In genomic region chr4:55530236-55530635, GRCm38 (mm10) we compare ENCODE assay signal across 8 mouse cellular contexts. TPM values are rescaled to one million over a fixed set of nuclear protein-coding genes. Genes with fewer than 3 reads are reported as not detected.
DNase-seq lines count a peak whose midpoint lies in the region; ATAC-seq lines count a peak whose summit lies in the region.

No protein-coding gene starts in this region.

- no peak overlapping the region for H3K27ac ChIP-seq in forebrain, embryonic 11.5 days (ENCODE audit: low read depth, low read length)
- 0 out of 2 replicates have a peak overlapping the region, but pooled peaks have one; percentile 33 for H3K27ac ChIP-seq in heart, embryonic 15.5 days
- H3K27ac ChIP-seq in liver, embryonic 13.5 days, result no peak overlapping the region

- ATAC-seq in forebrain, embryonic 11.5 days (replicated peaks; ENCODE audit: low FRiP score), result peak; percentile 63
- ATAC-seq in heart, embryonic 15.5 days (replicated peaks; ENCODE audit: insufficient number of reproducible peaks, insufficient read depth, low FRiP score, low read depth), result peak; percentile 28; the same call in 1 of the 2 replicates
- ATAC-seq in liver, embryonic 13.5 days (ENCODE audit: low read depth), result 0 out of 2 replicates have a peak, but pooled peaks have one; percentile 9

- H3K4me2 ChIP-seq in forebrain, embryonic 11.5 days (ENCODE audit: low read depth, low read length, severe bottlenecking), result peak overlapping the region; percentile 94
- H3K4me2 ChIP-seq in heart, embryonic 15.5 days, result peak overlapping the region; percentile 97
- peak overlapping the region; percentile 79 for H3K4me2 ChIP-seq in liver, embryonic 13.5 days

- H3K36me3 ChIP-seq in forebrain, embryonic 11.5 days (ENCODE audit: control insufficient read depth, insufficient read depth, low read length), result no peaks in the 10 kb centered on the region
- H3K36me3 ChIP-seq in heart, embryonic 15.5 days, result no peaks in the 10 kb centered on the region
- no peaks in the 10 kb centered on the region for H3K36me3 ChIP-seq in liver, embryonic 13.5 days
- no peaks in the 10 kb centered on the region for H3K36me3 ChIP-seq in splenic B cell, adult 2 months (ENCODE audit: control insufficient read depth, insufficient read depth, low read length, poor library complexity, severe bottlenecking)

- peak; percentile 6 for DNase-seq in cerebellum, adult 11 months
- no peak for DNase-seq in cerebellum, adult 11-12 months
- peak; percentile 87 for DNase-seq in forebrain, embryonic 11.5 days (ENCODE audit: low spot score)
- DNase-seq in kidney, postnatal 10 days, result peak; percentile 89
- no peak for DNase-seq in liver, embryonic 13.5 days
- DNase-seq in natural killer cell, adult 2 months (ENCODE audit: low spot score in 2 of 2), result peak; percentile 77 to 81
- peak; percentile 83 for DNase-seq in splenic B cell, adult 2 months (ENCODE audit: low read depth, low spot score)

- peaks cover 28% of the 10 kb centered on the region for H3K27me3 ChIP-seq in forebrain, embryonic 11.5 days (ENCODE audit: control insufficient read depth, insufficient read depth, low read length)
- no peaks in the 10 kb centered on the region for H3K27me3 ChIP-seq in heart, embryonic 15.5 days
- H3K27me3 ChIP-seq in liver, embryonic 13.5 days, result peaks cover 69% of the 10 kb centered on the region
- H3K27me3 ChIP-seq in splenic B cell, adult 2 months (ENCODE audit: control insufficient read depth, insufficient read depth, low read length, poor library complexity, severe bottlenecking), result no peaks in the 10 kb centered on the region; the same call in 1 of the 2 replicates

- H3K9me3 ChIP-seq in forebrain, embryonic 11.5 days (ENCODE audit: control insufficient read depth, low read length), result no peaks in the 10 kb centered on the region
- no peaks in the 10 kb centered on the region for H3K9me3 ChIP-seq in heart, embryonic 15.5 days (replicated peaks)
- no peaks in the 10 kb centered on the region for H3K9me3 ChIP-seq in liver, embryonic 13.5 days (replicated peaks)

- H3K9ac ChIP-seq in forebrain, embryonic 11.5 days (ENCODE audit: low read length), result peak overlapping the region; percentile 35
- H3K9ac ChIP-seq in heart, embryonic 15.5 days, result peak overlapping the region; percentile 72
- H3K9ac ChIP-seq in liver, embryonic 13.5 days, result no peak overlapping the region

- peaks cover 11% of the 10 kb centered on the region for H3K4me1 ChIP-seq in forebrain, embryonic 11.5 days (replicated peaks; ENCODE audit: control insufficient read depth, insufficient read depth, low read length)
- H3K4me1 ChIP-seq in heart, embryonic 15.5 days (replicated peaks), result peaks cover 29% of the 10 kb centered on the region
- H3K4me1 ChIP-seq in liver, embryonic 13.5 days (replicated peaks), result peaks cover 22% of the 10 kb centered on the region

- H3K4me3 ChIP-seq in forebrain, embryonic 11.5 days (ENCODE audit: low read depth, low read length), result peak overlapping the region; percentile 57
- peak overlapping the region; percentile 55 for H3K4me3 ChIP-seq in heart, embryonic 15.5 days
- peak overlapping the region; percentile 60 for H3K4me3 ChIP-seq in liver, embryonic 13.5 days (replicated peaks)

- WGBS in forebrain, embryonic 11.5 days, result under 1% methylated on average over 27 of the region's 27 CpGs
- WGBS in heart, embryonic 15.5 days, result under 1% methylated on average over 27 of the region's 27 CpGs
- WGBS in liver, embryonic 13.5 days (ENCODE audit: insufficient replicate concordance), result under 1% methylated on average over 27 of the region's 27 CpGs

RNA-seq across cellular contexts. Expression of gene Klf4, which starts 2.0 kb away (rescaled TPM):
- polyA plus RNA-seq in forebrain, embryonic 11.5 days (2014; fragmentation: Nextera tagmentation; extraction: Ambion mirVana), result 2.0 and 2.3 TPM in 2 replicates
- 5.1 and 5.8 TPM in 2 replicates for polyA plus RNA-seq in heart, embryonic 15.5 days (2015; fragmentation: Nextera tagmentation; extraction: Ambion mirVana)
- polyA plus RNA-seq in liver, embryonic 13.5 days (2015; fragmentation: Nextera tagmentation; extraction: Ambion mirVana), result 0.55 and 0.56 TPM in 2 replicates

Comparison
In these comparisons a context has a peak if more than half of its experiments do, and no peak if none do; other contexts are left out.
1. DNase-seq: peak in cerebellum, adult 11 months (single experiment), forebrain, embryonic 11.5 days (single experiment), kidney, postnatal 10 days (single experiment), natural killer cell, adult 2 months (2 of 2) and splenic B cell, adult 2 months (single experiment); none in cerebellum, adult 11-12 months (single experiment) and liver, embryonic 13.5 days (single experiment).
2. ATAC-seq: peak in every context shown above with its lines; median percentile 63 in forebrain, embryonic 11.5 days; 28 in heart, embryonic 15.5 days; 9 in liver, embryonic 13.5 days.
3. Peak in every context shown above with its lines, with median percentiles within 50 percentile points of each other: H3K4me2 ChIP-seq and H3K4me3 ChIP-seq.